Mouse (Mus musculus): ENCODE measurements around the gene Suclg2.

DNA sequence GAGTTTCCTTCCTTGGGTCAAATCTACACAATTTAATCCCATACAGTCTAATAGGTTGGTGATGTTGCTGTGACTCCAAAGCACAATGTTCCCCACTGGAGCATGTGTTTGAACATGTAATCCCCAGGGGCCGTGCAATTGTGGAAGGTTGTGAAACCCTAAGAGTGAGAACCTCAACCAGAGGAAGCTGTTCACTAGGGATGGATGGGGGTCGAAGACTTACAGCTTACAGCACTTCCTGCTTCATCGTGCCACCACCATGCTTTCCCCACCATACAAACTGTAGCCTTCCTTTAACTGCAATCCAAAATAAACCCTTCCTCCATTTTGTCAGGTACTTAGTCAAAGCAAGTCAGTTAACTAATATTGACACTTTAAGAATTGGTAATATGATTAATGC lies 107.5 kb downstream of the Suclg2 start:
- no peak for TF ChIP-seq CHD2 (IDR thresholded peaks at IDR 0.05; ENCODE audit: low read depth, low read length)
- no peak for TF ChIP-seq HCFC1 (IDR thresholded peaks at IDR 0.05; ENCODE audit: borderline replicate concordance, insufficient read depth, low read length)
- TF ChIP-seq MAFK (IDR thresholded peaks at IDR 0.05; ENCODE audit: insufficient read depth, low read depth, low read length): no peak
- no peak for TF ChIP-seq ZNF384 (IDR thresholded peaks at IDR 0.05; ENCODE audit: low read depth, low read length)
- no peak for TF ChIP-seq ZC3H11A (IDR thresholded peaks at IDR 0.05; ENCODE audit: borderline replicate concordance, low read depth, low read length)

Data from ES-E14 (cell line).